17 mouse cellular contexts compared by ENCODE assay signal in genomic region chr7:136221620-136222019, GRCm38 (mm10).
DNase-seq lines count a peak whose midpoint lies in the region; ATAC-seq lines count a peak whose summit lies in the region.
"Had no signal": no experiment of that assay in that cellular context is flagged by ENCODE, and none has a peak within 500 bp of the region (broad histone marks: within the 10 kb centered on the region; RNA-seq: fewer than 3 reads in every experiment).

No protein-coding gene starts in this region.

- H3K4me1 ChIP-seq in heart, embryonic 10.5 days, result no peaks in the 10 kb centered on the region
- H3K4me1 ChIP-seq in midbrain, embryonic 11.5 days (ENCODE audit: control insufficient read depth, insufficient read depth, low read length), result peaks cover 23% of the 10 kb centered on the region
- H3K4me1 ChIP-seq in midbrain, embryonic 16.5 days (ENCODE audit: control insufficient read depth, insufficient read depth, low read length), result peaks cover 22% of the 10 kb centered on the region
- H3K4me1 ChIP-seq in midbrain, embryonic 13.5 days (replicated peaks), result peaks cover 46% of the 10 kb centered on the region
- H3K4me1 ChIP-seq: heart, embryonic 12.5 days had no signal

- H3K4me3 ChIP-seq in heart, embryonic 10.5 days, result no peak overlapping the region
- no peak overlapping the region for H3K4me3 ChIP-seq in midbrain, embryonic 11.5 days (ENCODE audit: low read depth, low read length)
- no peak overlapping the region for H3K4me3 ChIP-seq in midbrain, embryonic 16.5 days (ENCODE audit: low read depth, low read length)
- H3K4me3 ChIP-seq in midbrain, embryonic 13.5 days (replicated peaks), result no peak overlapping the region
- H3K4me3 ChIP-seq: heart, adult 2 months; heart, embryonic 12.5 days; hindbrain, embryonic 13.5 days had no signal

- peak; percentile 61 for DNase-seq in heart, embryonic 10.5 days (ENCODE audit: low spot score)
- no peak for DNase-seq in heart, postnatal 14 days
- DNase-seq in midbrain, embryonic 11.5 days (ENCODE audit: low spot score, missing footprints), result no peak
- DNase-seq in layer of hippocampus, adult 18-20 months (ENCODE audit: low spot score in 2 of 2), result no peak
- DNase-seq: adrenal gland, postnatal 14 days; cerebellum, adult 11-12 months; cerebellum, adult 9-10 months; cerebellum, postnatal 25 days; heart, adult 2 months; heart, postnatal 4 days had no signal

- no peak overlapping the region for H3K9ac ChIP-seq in midbrain, embryonic 11.5 days (ENCODE audit: low read length)
- no peak overlapping the region for H3K9ac ChIP-seq in midbrain, embryonic 16.5 days (ENCODE audit: low read depth, low read length)
- H3K9ac ChIP-seq in midbrain, embryonic 13.5 days (replicated peaks), result no peak overlapping the region
- H3K9ac ChIP-seq: heart, embryonic 12.5 days; hindbrain, embryonic 13.5 days had no signal

- ATAC-seq in midbrain, embryonic 11.5 days (ENCODE audit: low FRiP score), result no peak
- ATAC-seq in midbrain, embryonic 16.5 days, result no peak
- no peak for ATAC-seq in midbrain, embryonic 13.5 days
- ATAC-seq: activated CD4-positive, CD25-positive, alpha-beta regulatory T cell, adult 4 months; inflammation-experienced regulatory T-cells, adult 6 months; Patski had no signal

- no peak overlapping the region for H3K4me2 ChIP-seq in midbrain, embryonic 11.5 days
- H3K4me2 ChIP-seq in midbrain, embryonic 16.5 days (ENCODE audit: low read length), result no peak overlapping the region
- H3K4me2 ChIP-seq in midbrain, embryonic 13.5 days (replicated peaks), result no peak overlapping the region
- H3K4me2 ChIP-seq: heart, embryonic 12.5 days; hindbrain, embryonic 13.5 days had no signal

- H3K27ac ChIP-seq in heart, embryonic 10.5 days, result no peak overlapping the region
- peak overlapping the region; percentile 3; the same call in 1 of the 2 replicates for H3K27ac ChIP-seq in midbrain, embryonic 11.5 days (ENCODE audit: low read depth, low read length)
- H3K27ac ChIP-seq in midbrain, embryonic 16.5 days (ENCODE audit: low read length), result no peak overlapping the region
- H3K27ac ChIP-seq in midbrain, embryonic 13.5 days, result peak overlapping the region; percentile 51
- H3K27ac ChIP-seq: heart, adult 2 months had no signal

- no peaks in the 10 kb centered on the region for H3K9me3 ChIP-seq in heart, embryonic 10.5 days
- H3K9me3 ChIP-seq in midbrain, embryonic 11.5 days (ENCODE audit: control insufficient read depth, low read length), result no peaks in the 10 kb centered on the region
- no peaks in the 10 kb centered on the region for H3K9me3 ChIP-seq in midbrain, embryonic 16.5 days (replicated peaks; ENCODE audit: control insufficient read depth, low read length, poor library complexity, severe bottlenecking)
- no peaks in the 10 kb centered on the region for H3K9me3 ChIP-seq in midbrain, embryonic 13.5 days
- H3K9me3 ChIP-seq: heart, embryonic 12.5 days; hindbrain, embryonic 13.5 days had no signal

- 85% methylated on average over 7 of the region's 7 CpGs for WGBS in heart, embryonic 10.5 days
- 89% methylated on average over 7 of the region's 7 CpGs for WGBS in midbrain, embryonic 11.5 days
- WGBS in midbrain, embryonic 16.5 days, result 94% methylated on average over 7 of the region's 7 CpGs
- WGBS in midbrain, embryonic 13.5 days, result 94% methylated on average over 7 of the region's 7 CpGs

- peaks cover 30% of the 10 kb centered on the region for H3K27me3 ChIP-seq in heart, embryonic 10.5 days (ENCODE audit: insufficient read depth, poor library complexity, severe bottlenecking)
- H3K27me3 ChIP-seq in midbrain, embryonic 11.5 days (ENCODE audit: control insufficient read depth, insufficient read depth, low read length), result no peaks in the 10 kb centered on the region
- H3K27me3 ChIP-seq in midbrain, embryonic 16.5 days (ENCODE audit: control insufficient read depth, insufficient read depth, low read depth, low read length), result no peaks in the 10 kb centered on the region
- 0 out of 2 replicates have a peak, but pooled peaks cover 7% of the 10 kb centered on the region for H3K27me3 ChIP-seq in midbrain, embryonic 13.5 days
- H3K27me3 ChIP-seq: hindbrain, embryonic 13.5 days; Patski had no signal

- intact Hi-C loops in heart, postnatal 14 days (cut with DNase I), result no loop called here

- no peaks in the 10 kb centered on the region for H3K36me3 ChIP-seq in heart, embryonic 10.5 days
- no peaks in the 10 kb centered on the region for H3K36me3 ChIP-seq in midbrain, embryonic 11.5 days (ENCODE audit: control insufficient read depth, insufficient read depth, low read length)
- H3K36me3 ChIP-seq in midbrain, embryonic 16.5 days (ENCODE audit: control insufficient read depth, insufficient read depth, low read length), result no peaks in the 10 kb centered on the region
- H3K36me3 ChIP-seq in midbrain, embryonic 13.5 days, result no peaks in the 10 kb centered on the region
- H3K36me3 ChIP-seq: heart, embryonic 12.5 days; hindbrain, embryonic 13.5 days had no signal

Comparison
In these comparisons a context has a peak if more than half of its experiments do, and no peak if none do; other contexts are left out.
1. H3K27ac ChIP-seq: peak in midbrain, embryonic 11.5 days (single experiment) and midbrain, embryonic 13.5 days (single experiment); none in heart, embryonic 10.5 days (single experiment) and midbrain, embryonic 16.5 days (single experiment).